Mouse (Mus musculus) CH12F3 (cell line): ENCODE results near the gene Zc3hav1.

Experiments
- in situ Hi-C: fragments of 300-500 bp; cut with MboI; formaldehyde crosslinking; loops from 2 replicates; pipeline ENCODE4 v1.14.3; 2020; ENCODE audit warnings: low sequenced_read_pairs

Zc3hav1 gene

DNA sequence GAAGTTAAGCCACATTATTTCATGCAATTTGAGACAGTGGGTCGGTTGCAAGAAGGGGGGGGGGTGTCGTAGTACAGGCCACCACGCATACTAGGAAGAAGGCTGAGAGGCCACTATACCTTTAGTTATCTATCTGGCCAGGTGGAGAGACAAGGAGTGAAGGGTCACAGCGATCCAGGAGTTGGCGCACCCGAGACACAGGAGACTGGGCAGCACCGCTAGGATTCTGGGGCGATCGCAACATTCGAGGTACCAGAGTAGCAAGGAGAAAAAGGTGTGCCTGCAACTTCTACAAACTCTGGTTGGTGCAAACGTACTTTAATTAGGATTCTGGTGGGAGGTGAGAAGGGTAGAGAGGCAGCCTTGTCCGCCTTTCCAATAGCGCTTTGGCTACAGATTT is 1.2 kb downstream of the Zc3hav1 start:
- in situ Hi-C loops: no loop called here

GRCm38 (mm10) chr6:38352451-38352850 is 2.0 kb downstream of the Zc3hav1 start:
- in situ Hi-C loops: no loop called here

DNA sequence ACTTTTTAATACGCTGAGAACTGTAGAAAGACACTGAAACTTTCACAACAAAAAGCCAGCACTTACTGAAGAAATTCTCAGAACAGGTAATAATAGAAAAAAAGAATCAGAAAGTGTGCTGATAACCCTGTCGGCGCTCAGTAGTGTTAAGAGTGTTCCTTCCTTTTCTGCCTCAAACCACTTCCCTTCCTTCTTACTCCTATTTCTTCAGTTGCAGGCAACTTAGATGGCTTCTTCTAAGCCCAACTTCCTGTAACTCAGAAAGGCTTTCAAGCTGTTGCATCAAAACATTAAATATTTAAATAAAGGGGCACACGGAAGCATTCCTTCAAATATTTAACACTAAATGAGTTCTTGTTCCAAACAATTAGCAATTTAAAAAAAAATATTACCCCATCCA is 2.5 kb downstream of the Zc3hav1 start:
- in situ Hi-C loops: no loop called here

DNA sequence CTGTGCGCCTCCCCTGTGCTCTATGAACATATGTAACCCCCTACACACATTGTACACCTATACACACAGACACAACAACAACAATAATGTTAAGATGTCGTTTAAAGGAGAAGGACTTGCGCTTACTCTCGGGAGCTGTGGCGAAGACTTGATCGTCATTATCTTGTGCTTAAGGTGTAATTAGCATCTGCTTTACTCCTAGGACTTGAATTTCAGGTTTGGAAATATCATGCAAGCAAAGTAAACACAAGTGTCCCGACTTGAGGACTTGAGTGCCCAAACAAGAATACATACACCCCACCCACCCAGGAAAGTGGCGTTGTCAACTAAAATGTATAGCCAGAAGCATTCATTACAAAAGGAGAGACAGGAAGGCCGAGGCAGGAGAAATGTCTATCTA is 4.6 kb downstream of the Zc3hav1 start:
- in situ Hi-C loops: no loop called here

DNA sequence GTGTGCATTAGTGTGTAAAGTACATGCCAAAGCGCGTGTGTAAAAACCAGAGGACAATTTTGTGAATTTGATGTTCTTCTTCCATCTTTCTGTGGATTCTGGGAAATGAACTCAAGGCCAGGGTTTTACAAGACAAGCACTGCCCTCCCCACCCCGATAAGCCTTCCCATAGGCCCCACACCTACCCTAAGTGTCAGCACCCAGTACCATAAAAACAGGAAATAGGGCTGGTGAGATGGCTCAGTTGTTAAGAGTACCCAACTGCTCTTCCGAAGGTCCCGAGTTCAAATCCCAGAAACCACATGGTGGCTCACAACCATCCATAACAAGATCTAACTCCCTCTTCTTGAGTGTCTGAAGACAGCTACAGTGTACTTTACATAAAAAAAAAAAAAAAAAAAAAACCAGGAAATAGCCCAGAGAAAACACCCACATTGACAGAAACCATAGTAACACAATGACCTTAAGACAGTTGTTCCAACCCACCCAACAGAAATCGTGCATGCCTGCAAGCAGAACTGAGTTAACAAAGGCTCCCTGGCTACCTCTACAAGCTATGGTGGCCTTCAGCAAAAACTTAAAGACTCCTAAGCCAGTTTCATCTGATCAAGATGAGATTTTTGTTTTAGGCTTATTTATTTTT is 5.5 kb downstream of the Zc3hav1 start:
- in situ Hi-C loops: no loop called here

GRCm38 (mm10) chr6:38347875-38348274 is 6.5 kb downstream of the Zc3hav1 start:
- in situ Hi-C loops: no loop called here

DNA sequence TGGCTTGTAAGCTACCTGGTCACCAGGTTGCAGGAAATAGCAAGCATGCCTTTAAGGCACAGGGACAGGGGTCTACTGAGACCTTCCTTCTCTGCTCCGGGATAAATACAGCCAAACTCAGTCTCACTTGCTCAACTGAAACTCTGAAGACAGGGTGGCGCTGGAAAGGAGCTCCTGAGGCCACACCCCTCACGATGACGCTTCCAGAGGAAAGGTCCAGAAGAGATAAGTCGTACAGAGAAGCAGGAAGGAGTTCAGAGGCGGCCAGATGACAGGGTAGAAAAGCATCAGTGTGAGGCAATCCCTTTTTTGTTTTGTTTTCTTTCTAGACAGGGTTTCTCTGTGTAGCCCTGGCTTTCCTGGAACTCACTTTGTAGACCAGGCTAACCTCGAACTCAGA is 8.6 kb downstream of the Zc3hav1 start:
- in situ Hi-C loops: no loop called here

GRCm38 (mm10) chr6:38344006-38344670 is 10.3 kb downstream of the Zc3hav1 start:
- in situ Hi-C loops: no loop called here

GRCm38 (mm10) chr6:38343581-38343980 is 10.8 kb downstream of the Zc3hav1 start:
- in situ Hi-C loops: no loop called here

GRCm38 (mm10) chr6:38342666-38342992 is 11.8 kb downstream of the Zc3hav1 start:
- in situ Hi-C loops: no loop called here

GRCm38 (mm10) chr6:38341751-38342665 is 12.4 kb downstream of the Zc3hav1 start:
- in situ Hi-C loops: no loop called here

DNA sequence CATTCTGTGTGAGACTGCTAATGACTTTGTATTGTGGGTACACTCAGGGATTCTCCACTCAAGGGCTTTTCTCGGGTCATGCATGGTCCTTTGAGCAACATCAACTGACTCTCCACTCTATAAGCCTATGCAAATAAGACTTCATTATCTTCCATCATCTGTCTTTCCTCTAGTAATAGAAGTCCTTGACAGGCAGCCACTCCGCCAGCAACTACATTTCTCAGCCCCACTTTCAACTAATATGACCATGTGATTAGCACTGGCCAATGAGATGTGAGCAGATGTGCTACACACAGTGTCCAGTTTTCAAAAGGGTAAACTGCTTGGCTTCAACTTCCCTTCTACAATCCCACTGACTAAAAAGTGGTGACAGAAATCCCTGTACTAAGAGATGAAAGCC is 15.3 kb downstream of the Zc3hav1 start:
- in situ Hi-C loops: no loop called here

DNA sequence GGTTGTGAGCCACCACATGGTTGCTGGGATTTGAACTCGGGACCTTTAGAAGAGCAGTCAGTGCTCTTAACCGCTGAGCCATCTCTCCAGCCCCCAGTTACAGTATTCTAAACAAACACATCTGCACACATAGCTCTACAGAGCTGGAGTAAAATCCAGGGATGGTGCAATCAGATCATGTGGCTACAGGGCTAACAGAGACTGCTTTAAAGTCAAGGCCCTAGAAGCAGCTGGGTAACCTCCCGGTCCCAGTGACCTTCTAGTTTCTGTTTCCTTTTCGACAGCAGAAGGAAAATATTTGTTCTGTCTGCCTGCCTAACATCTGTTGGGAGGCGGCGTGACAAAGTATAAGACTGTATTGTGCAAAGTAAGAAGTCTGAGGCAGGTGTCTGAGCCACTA is 16.5 kb downstream of the Zc3hav1 start:
- in situ Hi-C loops: no loop called here

GRCm38 (mm10) chr6:38337166-38337705 is 17.2 kb downstream of the Zc3hav1 start:
- in situ Hi-C loops: no loop called here

- in situ Hi-C loops: no loop called here
These were observed 19.1 kb downstream of the Zc3hav1 start for GRCm38 (mm10) chr6:38335264-38335663.

- in situ Hi-C loops: no loop called here
These were observed 27.8 kb downstream of the Zc3hav1 start for GRCm38 (mm10) chr6:38326596-38326995.

DNA sequence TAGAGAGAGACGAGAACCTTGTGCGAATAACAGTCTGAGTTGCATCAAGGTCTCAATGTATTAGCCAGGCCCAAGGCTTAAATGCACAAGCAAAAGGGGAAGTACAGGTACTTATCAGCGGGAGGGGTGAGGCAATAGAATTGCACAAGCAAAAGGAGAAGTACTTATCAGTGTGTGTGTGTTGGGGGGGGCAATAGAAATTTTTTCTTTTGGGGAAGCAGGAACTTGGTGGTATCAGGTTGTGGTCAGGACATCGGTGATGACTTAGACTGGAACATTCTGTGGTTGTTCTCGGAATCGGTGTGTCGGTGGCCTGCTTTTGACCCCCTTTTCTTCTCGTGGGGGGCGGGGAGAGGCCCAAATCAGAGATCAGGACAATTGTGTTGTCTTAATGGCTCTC is 33.8 kb downstream of the Zc3hav1 start:
- in situ Hi-C loops: no loop called here

DNA sequence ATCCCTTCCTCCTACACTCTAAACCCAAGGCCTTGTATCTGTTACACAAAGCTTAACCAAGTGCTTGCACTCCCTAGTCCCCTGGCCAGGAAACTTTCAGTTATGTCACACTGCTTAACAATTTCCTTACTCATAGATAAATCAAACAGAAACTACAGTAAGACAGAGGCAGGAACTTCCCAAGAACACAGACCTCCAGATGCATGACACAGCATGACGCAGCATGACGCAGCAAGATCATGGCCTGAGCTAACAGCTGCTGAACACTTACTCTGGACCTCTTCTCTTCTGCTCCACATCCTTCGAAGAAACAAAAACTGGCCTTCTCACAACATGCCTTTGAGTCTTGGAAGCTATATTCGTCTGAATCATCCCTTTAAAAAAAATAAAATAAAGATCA is 38.4 kb downstream of the Zc3hav1 start:
- in situ Hi-C loops: no loop called here

- in situ Hi-C loops: no loop called here
These were observed 44.7 kb downstream of the Zc3hav1 start for GRCm38 (mm10) chr6:38309741-38310140.

GRCm38 (mm10) chr6:38304981-38305380 is 49.4 kb downstream of the Zc3hav1 start:
- in situ Hi-C loops: no loop called here

DNA sequence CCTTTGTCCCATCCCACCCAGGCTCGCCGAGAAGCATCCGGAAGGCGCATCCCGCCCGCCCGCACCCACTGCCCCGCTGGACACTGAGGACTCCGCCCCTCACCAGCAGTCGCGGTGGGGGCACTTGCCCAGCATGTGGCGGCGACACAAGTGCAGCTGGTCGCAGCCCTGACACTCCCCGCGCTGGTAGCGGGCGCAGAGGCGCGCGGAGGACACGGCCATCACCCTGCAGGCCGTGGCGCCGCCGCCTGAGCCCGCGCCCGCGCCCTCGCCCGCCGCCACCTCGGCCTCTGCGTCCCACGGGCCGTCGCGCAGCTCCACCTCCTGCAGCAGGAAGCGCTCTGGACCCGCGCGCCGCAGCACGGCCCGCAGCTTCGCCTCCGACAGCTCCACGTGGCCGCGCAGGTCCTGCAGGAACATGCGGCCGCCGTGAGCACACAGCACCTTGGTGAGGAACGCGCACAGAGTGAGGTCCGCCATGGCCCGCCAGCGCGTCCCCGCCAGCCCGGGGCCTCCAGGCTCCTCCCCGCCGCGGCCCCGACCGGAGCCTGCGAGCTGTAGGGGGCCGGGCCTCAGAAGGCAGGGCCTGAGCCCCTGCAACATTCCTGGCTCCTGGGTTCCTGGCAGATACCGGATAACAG is 55.5 kb downstream of the Zc3hav1 start, which contains the start of gene Zc3hav1l:
TSS of gene Zc3hav1l (minus strand) at position 499 of the 641 bp plus-strand sequence.
- in situ Hi-C loops: no loop called here
